Mouse (Mus musculus): ENCODE measurements around the gene Unc5a. TPM values are rescaled to one million over a fixed set of nuclear protein-coding genes. Genes with fewer than 3 reads are reported as not detected.
A peak's percentile ranks its signal among the peaks of the same experiment; 100 is the strongest.

The Unc5a gene
- polyA plus RNA-seq, 1 experiment from 2014 or later = 16.6 TPM

GRCm38 (mm10) chr13:54959059-54959701 lies 10.0 kb downstream of the Unc5a start:
- no peak overlapping the region for H3K9ac ChIP-seq (replicated peaks)
- H3K36me3 ChIP-seq = no peaks in the 10 kb centered on the region
- WGBS = 36% methylated on average over 15 of the region's 15 CpGs
- no peaks in the 10 kb centered on the region for H3K9me3 ChIP-seq
- H3K4me1 ChIP-seq = peaks cover 43% of the 10 kb centered on the region
- H3K4me3 ChIP-seq = no peak overlapping the region
- no peaks in the 10 kb centered on the region; the same call in 1 of the 2 replicates for H3K27me3 ChIP-seq
- no peak overlapping the region for H3K27ac ChIP-seq (replicated peaks)
- H3K4me2 ChIP-seq (replicated peaks) = no peak overlapping the region
- ATAC-seq (replicated peaks) = no peak

- 61% methylated on average over 6 of the region's 6 CpGs for WGBS
- no peaks in the 10 kb centered on the region for H3K36me3 ChIP-seq
- no peak overlapping the region for H3K9ac ChIP-seq (replicated peaks)
Observed at GRCm38 (mm10) chr13:54959842-54960241, 10.6 kb downstream of the Unc5a start.

GRCm38 (mm10) chr13:54960491-54960890 lies 11.3 kb downstream of the Unc5a start:
- Histone ChIP-seq H3K9ac (replicated peaks) (no peak overlapping the region), H3K4me2 (replicated peaks) (no peak overlapping the region), H3K4me1 (peaks cover 38% of the 10 kb centered on the region), H3K9me3 (no peaks in the 10 kb centered on the region), H3K36me3 (no peaks in the 10 kb centered on the region), H3K27me3 (no peaks in the 10 kb centered on the region), H3K27ac (replicated peaks) (no peak overlapping the region), H3K4me3 (no peak overlapping the region)
- no peak for ATAC-seq (replicated peaks)
- WGBS = 76% methylated on average over 3 of the region's 3 CpGs

More at GRCm38 (mm10) chr13:54959842-54960241, 10.6 kb downstream of the Unc5a start:
- no peak for ATAC-seq (replicated peaks)
- H3K4me2 ChIP-seq (replicated peaks) = no peak overlapping the region
- no peak overlapping the region for H3K4me3 ChIP-seq
- H3K9me3 ChIP-seq = no peaks in the 10 kb centered on the region
- H3K27me3 ChIP-seq = no peaks in the 10 kb centered on the region; the same call in 1 of the 2 replicates
- H3K4me1 ChIP-seq = peaks cover 45% of the 10 kb centered on the region
- H3K27ac ChIP-seq (replicated peaks) = no peak overlapping the region

GRCm38 (mm10) chr13:54965256-54965655 lies 16.0 kb downstream of the Unc5a start:
- Histone ChIP-seq H3K36me3 (no peaks in the 10 kb centered on the region), H3K9ac (replicated peaks) (no peak overlapping the region), H3K9me3 (no peaks in the 10 kb centered on the region), H3K4me1 (peaks cover 40% of the 10 kb centered on the region), H3K4me2 (replicated peaks) (no peak overlapping the region), H3K27ac (replicated peaks) (no peak overlapping the region), H3K27me3 (peaks cover 5% of the 10 kb centered on the region; the same call in 1 of the 2 replicates), H3K4me3 (no peak overlapping the region)
- ATAC-seq (replicated peaks) = no peak
- WGBS = 89% methylated on average over 6 of the region's 6 CpGs

GRCm38 (mm10) chr13:54967501-54967900 lies 18.3 kb downstream of the Unc5a start:
- Histone ChIP-seq H3K4me1 (peaks cover 44% of the 10 kb centered on the region), H3K36me3 (no peaks in the 10 kb centered on the region), H3K27me3 (peaks cover 5% of the 10 kb centered on the region; the same call in 1 of the 2 replicates), H3K9ac (replicated peaks) (peak overlapping the region; percentile 3; the same call in 1 of the 2 replicates), H3K4me2 (replicated peaks) (no peak overlapping the region), H3K27ac (replicated peaks) (peak overlapping the region; percentile 42; the same call in 1 of the 2 replicates), H3K4me3 (no peak overlapping the region), H3K9me3 (no peaks in the 10 kb centered on the region)
- ATAC-seq (replicated peaks) = no peak
- WGBS = 49% methylated on average over 11 of the region's 11 CpGs

GRCm38 (mm10) chr13:54968636-54969035 lies 19.4 kb downstream of the Unc5a start:
- Histone ChIP-seq H3K4me2 (replicated peaks) (no peak overlapping the region), H3K36me3 (no peaks in the 10 kb centered on the region), H3K9me3 (no peaks in the 10 kb centered on the region), H3K27me3 (peaks cover 5% of the 10 kb centered on the region; the same call in 1 of the 2 replicates), H3K4me3 (no peak overlapping the region), H3K9ac (replicated peaks) (no peak overlapping the region), H3K27ac (replicated peaks) (no peak overlapping the region), H3K4me1 (peaks cover 37% of the 10 kb centered on the region)
- ATAC-seq (replicated peaks) = no peak
- 54% methylated on average over 5 of the region's 5 CpGs for WGBS

- Histone ChIP-seq H3K27me3 (peaks cover 5% of the 10 kb centered on the region; the same call in 1 of the 2 replicates), H3K36me3 (no peaks in the 10 kb centered on the region), H3K27ac (replicated peaks) (no peak overlapping the region), H3K9me3 (no peaks in the 10 kb centered on the region), H3K4me3 (no peak overlapping the region), H3K4me1 (peaks cover 36% of the 10 kb centered on the region), H3K4me2 (replicated peaks) (no peak overlapping the region), H3K9ac (replicated peaks) (no peak overlapping the region)
- ATAC-seq (replicated peaks) = no peak
- WGBS = 61% methylated on average over 9 of the region's 9 CpGs
Observed at GRCm38 (mm10) chr13:54969513-54969912, 20.3 kb downstream of the Unc5a start.

GRCm38 (mm10) chr13:54970521-54971247 lies 21.5 kb downstream of the Unc5a start:
- Histone ChIP-seq H3K4me3 (no peak overlapping the region), H3K27me3 (peaks cover 5% of the 10 kb centered on the region; the same call in 1 of the 2 replicates), H3K4me1 (peaks cover 38% of the 10 kb centered on the region), H3K4me2 (replicated peaks) (no peak overlapping the region), H3K9ac (replicated peaks) (no peak overlapping the region), H3K9me3 (no peaks in the 10 kb centered on the region), H3K36me3 (no peaks in the 10 kb centered on the region), H3K27ac (replicated peaks) (no peak overlapping the region)
- WGBS = 40% methylated on average over 14 of the region's 14 CpGs
- ATAC-seq (replicated peaks) = no peak

GRCm38 (mm10) chr13:54975546-54975945 lies 26.3 kb downstream of the Unc5a start:
- Histone ChIP-seq H3K9me3 (no peaks in the 10 kb centered on the region), H3K36me3 (no peaks in the 10 kb centered on the region), H3K27me3 (peaks cover 6% of the 10 kb centered on the region; the same call in 1 of the 2 replicates), H3K4me3 (no peak overlapping the region), H3K4me1 (peaks cover 28% of the 10 kb centered on the region), H3K9ac (replicated peaks) (no peak overlapping the region), H3K4me2 (replicated peaks) (no peak overlapping the region), H3K27ac (replicated peaks) (no peak overlapping the region)
- ATAC-seq (replicated peaks) = peak; percentile 31; the same call in 1 of the 2 replicates
- WGBS = 44% methylated on average over 3 of the region's 3 CpGs

- ATAC-seq (replicated peaks) = no peak
- Histone ChIP-seq H3K9me3 (no peaks in the 10 kb centered on the region), H3K4me3 (no peak overlapping the region), H3K27ac (replicated peaks) (no peak overlapping the region), H3K27me3 (peaks cover 6% of the 10 kb centered on the region; the same call in 1 of the 2 replicates), H3K9ac (replicated peaks) (no peak overlapping the region), H3K4me2 (replicated peaks) (no peak overlapping the region), H3K36me3 (no peaks in the 10 kb centered on the region), H3K4me1 (peaks cover 44% of the 10 kb centered on the region)
- WGBS = 27% methylated on average over 8 of the region's 8 CpGs
Observed at GRCm38 (mm10) chr13:54978804-54979203, 29.6 kb downstream of the Unc5a start.

- Histone ChIP-seq H3K27me3 (peaks cover 6% of the 10 kb centered on the region; the same call in 1 of the 2 replicates), H3K36me3 (no peaks in the 10 kb centered on the region), H3K4me3 (no peak overlapping the region), H3K4me2 (replicated peaks) (no peak overlapping the region), H3K27ac (replicated peaks) (peak overlapping the region; percentile 45; the same call in 1 of the 2 replicates), H3K9ac (replicated peaks) (0 out of 2 replicates have a peak overlapping the region, but pooled peaks have one; percentile 2), H3K4me1 (peaks cover 37% of the 10 kb centered on the region), H3K9me3 (no peaks in the 10 kb centered on the region)
- WGBS = 23% methylated on average over 12 of the region's 12 CpGs
- ATAC-seq (replicated peaks) = peak; percentile 60
Observed at GRCm38 (mm10) chr13:54980957-54981356, 31.7 kb downstream of the Unc5a start.

- whole genome bisulfite sequencing = 93% methylated on average over 8 of the region's 8 CpGs
- no peak for ATAC-seq (replicated peaks)
- no peak overlapping the region for H3K9ac ChIP-seq (replicated peaks)
- no peaks in the 10 kb centered on the region for H3K36me3 ChIP-seq
- peaks cover 3% of the 10 kb centered on the region; the same call in 1 of the 2 replicates for H3K27me3 ChIP-seq
- H3K4me1 ChIP-seq = peaks cover 36% of the 10 kb centered on the region
- no peak overlapping the region for H3K4me2 ChIP-seq (replicated peaks)
- no peaks in the 10 kb centered on the region for H3K9me3 ChIP-seq
- no peak overlapping the region for H3K4me3 ChIP-seq
- no peak overlapping the region for H3K27ac ChIP-seq (replicated peaks)
Observed at GRCm38 (mm10) chr13:54983001-54983400, 33.8 kb downstream of the Unc5a start.
